Mouse (Mus musculus) limb, embryonic 11.5 days (tissue): ENCODE results near the gene Gata3. TPM values are rescaled to one million over a fixed set of nuclear protein-coding genes. Genes with fewer than 3 reads are reported as not detected.

Experiments
- ATAC-seq: fragments of 200-750 bp; cut with Nextera tagmentation; 2 replicates; pipeline ENCODE4 v1.8.0; 2017; ENCODE audit warnings: low read depth; ENCODE audit not compliant: insufficient number of reproducible peaks, low FRiP score, low TSS enrichment
- DNase-seq: peaks from one replicate; pipeline ENCODE4 v3.0.0-alpha.2; 2015; ENCODE audit warnings: low spot score
- H3K27ac ChIP-seq: fragments of 300-500 bp; sonication (generic); replicated peaks from 2 replicates; pipeline ENCODE4 v1.5.1; 2014; ENCODE audit warnings: low read depth, mild to moderate bottlenecking, low read length
- H3K27me3 ChIP-seq: fragments of 300-500 bp; sonication (generic); 2 replicates; pipeline ENCODE4 v1.6.1; 2014; ENCODE audit warnings: mild to moderate bottlenecking, low read length, mixed read lengths; ENCODE audit not compliant: control insufficient read depth, insufficient read depth
- H3K36me3 ChIP-seq: fragments of 300-500 bp; sonication (generic); 2 replicates; pipeline ENCODE4 v1.6.1; 2014; ENCODE audit warnings: mild to moderate bottlenecking, low read length, moderate library complexity, mixed read lengths; ENCODE audit not compliant: control insufficient read depth, insufficient read depth
- H3K4me1 ChIP-seq: fragments of 300-500 bp; sonication (generic); 2 replicates; pipeline ENCODE4 v1.6.1; 2014; ENCODE audit warnings: low read length, mixed read lengths; ENCODE audit not compliant: control insufficient read depth, insufficient read depth
- H3K4me2 ChIP-seq: fragments of 300-500 bp; sonication (generic); 2 replicates; pipeline ENCODE4 v1.6.1; 2014; ENCODE audit warnings: low read depth, mild to moderate bottlenecking, moderate library complexity; ENCODE audit not compliant: severe bottlenecking
- H3K4me3 ChIP-seq: fragments of 300-500 bp; sonication (generic); 2 replicates; pipeline ENCODE4 v1.5.1; 2014; ENCODE audit warnings: low read depth, low read length
- H3K9ac ChIP-seq: fragments of 300-500 bp; sonication (generic); 2 replicates; pipeline ENCODE4 v1.6.1; 2014; ENCODE audit warnings: mild to moderate bottlenecking, low read length
- H3K9me3 ChIP-seq: fragments of 300-500 bp; sonication (generic); 2 replicates; pipeline ENCODE4 v1.6.1; 2016; ENCODE audit warnings: low read length; ENCODE audit not compliant: control insufficient read depth
- WGBS: fragments of 180-500 bp; shearing (Covaris S2); extraction: QIAGEN DNeasy Blood & Tissue Kit; methylation state at CpG from one replicate; pipeline ENCODE4 v1.1.7; 2014; 5-methylcytosine and 5-hydroxymethylcytosine counted together
- polyA plus RNA-seq: library from polyadenylated mRNA; unstranded; fragments of >200 nt; fragmentation: Nextera tagmentation; extraction: Ambion mirVana; gene quantifications from 2 replicates; pipeline ENCODE4 v1.2.1, GENCODE M21; 2014

Gata3 gene
- polyA plus RNA-seq, 1 experiment from 2014 or later, result 3.9 TPM

- DNase-seq (no peak), ATAC-seq (no peak)
- 0 out of 2 replicates have a peak, but pooled peaks cover 3% of the 10 kb centered on the region for H3K4me1 ChIP-seq
- H3K4me2 ChIP-seq, result no peak overlapping the region
- no peak overlapping the region for H3K9ac ChIP-seq
- H3K9me3 ChIP-seq, result no peaks in the 10 kb centered on the region
- peaks cover 37% of the 10 kb centered on the region for H3K27me3 ChIP-seq
- no peak overlapping the region for H3K27ac ChIP-seq
- no peaks in the 10 kb centered on the region for H3K36me3 ChIP-seq
- no peak overlapping the region for H3K4me3 ChIP-seq
- 27% methylated on average over 6 of the region's 6 CpGs for WGBS
Measured at GRCm38 (mm10) chr2:9871798-9872197, 18.0 kb downstream of the Gata3 start.

GRCm38 (mm10) chr2:9871141-9871716 lies 18.6 kb downstream of the Gata3 start:
- H3K4me1 ChIP-seq, result 0 out of 2 replicates have a peak, but pooled peaks cover 3% of the 10 kb centered on the region
- WGBS, result 24% methylated on average over 4 of the region's 4 CpGs
- no peak overlapping the region for H3K4me2 ChIP-seq
- H3K36me3 ChIP-seq, result no peaks in the 10 kb centered on the region
- no peak overlapping the region for H3K27ac ChIP-seq
- no peak overlapping the region for H3K9ac ChIP-seq
- ATAC-seq, result no peak
- no peak overlapping the region for H3K4me3 ChIP-seq
- peaks cover 33% of the 10 kb centered on the region for H3K27me3 ChIP-seq
- no peaks in the 10 kb centered on the region for H3K9me3 ChIP-seq
- DNase-seq, result no peak

GRCm38 (mm10) chr2:9867092-9867825 lies 22.6 kb downstream of the Gata3 start:
- no peak for DNase-seq
- Histone ChIP-seq H3K27ac (no peak overlapping the region), H3K4me3 (no peak overlapping the region), H3K36me3 (no peaks in the 10 kb centered on the region), H3K9me3 (no peaks in the 10 kb centered on the region), H3K27me3 (peaks cover 3% of the 10 kb centered on the region; the same call in 1 of the 2 replicates), H3K4me1 (no peaks in the 10 kb centered on the region), H3K4me2 (no peak overlapping the region), H3K9ac (no peak overlapping the region)
- no peak for ATAC-seq
- 49% methylated on average over 12 of the region's 12 CpGs for WGBS

GRCm38 (mm10) chr2:9860698-9861097 lies 29.1 kb downstream of the Gata3 start:
- H3K36me3 ChIP-seq, result no peaks in the 10 kb centered on the region
- no peak overlapping the region for H3K27ac ChIP-seq
- no peaks in the 10 kb centered on the region for H3K9me3 ChIP-seq
- ATAC-seq (no peak), DNase-seq (no peak)
- H3K27me3 ChIP-seq, result no peaks in the 10 kb centered on the region
- H3K4me2 ChIP-seq, result no peak overlapping the region
- no peaks in the 10 kb centered on the region for H3K4me1 ChIP-seq
- no peak overlapping the region for H3K4me3 ChIP-seq
- no peak overlapping the region for H3K9ac ChIP-seq
- WGBS, result 89% methylated on average over 5 of the region's 5 CpGs

GRCm38 (mm10) chr2:9855861-9856260 lies 34.0 kb downstream of the Gata3 start:
- peaks cover 6% of the 10 kb centered on the region for H3K4me1 ChIP-seq
- DNase-seq (no peak), ATAC-seq (no peak)
- H3K4me3 ChIP-seq, result no peak overlapping the region
- no peaks in the 10 kb centered on the region for H3K27me3 ChIP-seq
- no peaks in the 10 kb centered on the region for H3K9me3 ChIP-seq
- H3K9ac ChIP-seq, result no peak overlapping the region
- H3K27ac ChIP-seq, result no peak overlapping the region
- 55% methylated on average over 4 of the region's 4 CpGs for WGBS
- H3K4me2 ChIP-seq, result no peak overlapping the region
- H3K36me3 ChIP-seq, result no peaks in the 10 kb centered on the region

- 0 out of 2 replicates have a peak, but pooled peaks have one; percentile 26 for ATAC-seq
- H3K4me1 ChIP-seq, result peaks cover 6% of the 10 kb centered on the region
Measured at GRCm38 (mm10) chr2:9852851-9853576, 36.8 kb downstream of the Gata3 start.

GRCm38 (mm10) chr2:9835195-9835594 lies 54.6 kb downstream of the Gata3 start:
- H3K27ac ChIP-seq, result no peak overlapping the region

More at GRCm38 (mm10) chr2:9852851-9853576, 36.8 kb downstream of the Gata3 start:
- Histone ChIP-seq H3K4me3 (no peak overlapping the region), H3K27me3 (no peaks in the 10 kb centered on the region), H3K36me3 (no peaks in the 10 kb centered on the region), H3K27ac (no peak overlapping the region), H3K9me3 (no peaks in the 10 kb centered on the region), H3K9ac (no peak overlapping the region), H3K4me2 (no peak overlapping the region)
- WGBS, result 40% methylated on average over 13 of the region's 13 CpGs
- DNase-seq, result no peak

GRCm38 (mm10) chr2:9833712-9834111 lies 56.1 kb downstream of the Gata3 start:
- H3K4me2 ChIP-seq, result no peak overlapping the region
- H3K36me3 ChIP-seq, result no peaks in the 10 kb centered on the region
- no peak overlapping the region for H3K4me3 ChIP-seq
- 77% methylated on average over 7 of the region's 7 CpGs for WGBS
- DNase-seq, result no peak
- ATAC-seq, result no peak
- no peaks in the 10 kb centered on the region for H3K9me3 ChIP-seq
- no peaks in the 10 kb centered on the region for H3K27me3 ChIP-seq
- no peak overlapping the region for H3K27ac ChIP-seq
- H3K9ac ChIP-seq, result no peak overlapping the region
- H3K4me1 ChIP-seq, result no peaks in the 10 kb centered on the region

More at GRCm38 (mm10) chr2:9835195-9835594, 54.6 kb downstream of the Gata3 start:
- no peaks in the 10 kb centered on the region for H3K27me3 ChIP-seq
- H3K4me2 ChIP-seq, result no peak overlapping the region
- no peak for DNase-seq
- H3K36me3 ChIP-seq, result no peaks in the 10 kb centered on the region
- H3K9me3 ChIP-seq, result no peaks in the 10 kb centered on the region
- H3K4me1 ChIP-seq, result no peaks in the 10 kb centered on the region
- no peak overlapping the region for H3K9ac ChIP-seq
- no peak overlapping the region for H3K4me3 ChIP-seq
- ATAC-seq, result no peak
- WGBS, result 52% methylated on average over 7 of the region's 7 CpGs
